Mouse (Mus musculus): ENCODE results near the gene Bace2. TPM values are rescaled to one million over a fixed set of nuclear protein-coding genes. Genes with fewer than 3 reads are reported as not detected.

The Bace2 gene
- polyA plus RNA-seq, 1 experiment from 2014 or later, result 55.0 TPM

DNA sequence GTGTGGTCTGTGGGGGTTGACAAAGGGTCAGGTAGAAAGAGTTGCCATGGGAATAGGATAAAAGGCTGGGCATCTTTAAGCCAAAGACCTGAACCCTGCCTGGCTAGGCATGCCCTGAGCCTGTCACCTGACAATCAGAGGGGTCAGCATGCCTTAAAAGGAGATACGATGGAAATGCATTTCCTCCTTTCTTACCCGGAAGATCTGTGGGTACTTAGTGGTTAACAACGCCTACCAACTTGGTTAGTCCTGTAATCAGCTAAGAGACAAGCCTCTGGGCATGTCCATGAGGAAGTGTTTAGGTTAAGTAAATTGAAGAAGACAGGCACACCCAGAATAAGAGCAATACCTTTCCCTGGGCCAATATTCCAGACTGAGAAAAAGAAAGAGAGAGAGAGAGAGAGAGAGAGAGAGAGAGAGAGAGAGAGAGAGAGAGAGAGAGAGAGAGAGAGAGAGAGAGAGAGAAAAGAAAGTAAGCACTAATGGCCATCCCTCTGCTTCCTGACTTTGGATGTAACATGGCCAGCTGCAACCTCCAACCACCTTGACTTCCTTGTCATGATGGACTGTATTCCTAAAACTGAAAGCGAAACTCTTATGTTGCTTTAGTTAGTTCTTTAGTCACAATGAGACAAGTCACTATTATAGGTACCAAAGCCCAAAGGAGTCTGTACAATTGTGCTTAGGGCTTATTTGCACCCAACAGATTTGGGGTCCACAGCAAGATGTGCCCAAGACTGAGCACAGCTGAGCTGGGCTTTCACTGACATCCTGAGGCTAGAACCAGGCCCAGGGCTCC is 111.7 kb downstream of the Bace2 start:
- no peak overlapping the region for H3K4me3 ChIP-seq
- H3K4me2 ChIP-seq, result no peak overlapping the region
- no peak overlapping the region for H3K27ac ChIP-seq (replicated peaks)
- peaks cover 6% of the 10 kb centered on the region; the same call in 1 of the 2 replicates for H3K27me3 ChIP-seq (replicated peaks)
- peaks cover 9% of the 10 kb centered on the region for H3K4me1 ChIP-seq
- H3K9ac ChIP-seq, result no peak overlapping the region
- no peaks in the 10 kb centered on the region for H3K9me3 ChIP-seq
- 77% methylated on average over 4 of the region's 4 CpGs for WGBS
- no peak for ATAC-seq (ENCODE audit: extremely low read depth, insufficient number of reproducible peaks, low FRiP score, low TSS enrichment)
- H3K36me3 ChIP-seq, result no peaks in the 10 kb centered on the region

GRCm38 (mm10) chr16:97474671-97475070 is 118.1 kb downstream of the Bace2 start:
- no peaks in the 10 kb centered on the region for H3K9me3 ChIP-seq
- no peak overlapping the region for H3K4me3 ChIP-seq
- no peak overlapping the region for H3K4me2 ChIP-seq
- no peaks in the 10 kb centered on the region for H3K36me3 ChIP-seq
- H3K27ac ChIP-seq (replicated peaks), result no peak overlapping the region
- peaks cover 6% of the 10 kb centered on the region; the same call in 1 of the 2 replicates for H3K27me3 ChIP-seq (replicated peaks)
- peaks cover 24% of the 10 kb centered on the region for H3K4me1 ChIP-seq
- WGBS, result 67% methylated on average over 2 of the region's 2 CpGs
- H3K9ac ChIP-seq, result no peak overlapping the region
- ATAC-seq (ENCODE audit: extremely low read depth, insufficient number of reproducible peaks, low FRiP score, low TSS enrichment), result no peak

DNA sequence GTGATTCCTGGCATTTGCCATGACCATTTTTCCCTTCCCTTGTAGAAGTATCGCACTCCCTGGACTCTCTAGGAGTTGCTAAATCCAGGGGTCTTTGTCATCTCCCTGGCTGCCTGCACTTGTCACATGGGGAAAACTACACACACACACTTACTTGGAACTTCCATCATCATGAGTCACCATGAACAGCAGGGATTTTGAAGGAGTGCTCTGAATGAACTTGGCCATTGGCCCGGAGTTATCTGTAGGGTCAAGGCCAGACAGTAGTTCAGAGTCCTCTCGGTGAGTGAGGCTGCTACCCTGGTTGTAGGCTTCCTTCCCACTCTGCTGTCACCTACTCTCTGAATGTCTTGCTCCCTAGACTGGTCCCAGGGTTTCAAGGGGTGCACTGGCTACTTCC is 119.0 kb downstream of the Bace2 start:
- Histone ChIP-seq H3K9me3 (no peaks in the 10 kb centered on the region), H3K9ac (no peak overlapping the region), H3K4me3 (no peak overlapping the region), H3K27me3 (replicated peaks) (peaks cover 6% of the 10 kb centered on the region; the same call in 1 of the 2 replicates), H3K36me3 (no peaks in the 10 kb centered on the region), H3K27ac (replicated peaks) (no peak overlapping the region; the same call in 1 of the 2 replicates), H3K4me2 (no peak overlapping the region), H3K4me1 (peaks cover 25% of the 10 kb centered on the region)
- no peak for ATAC-seq (ENCODE audit: extremely low read depth, insufficient number of reproducible peaks, low FRiP score, low TSS enrichment)
- 39% methylated on average over 3 of the region's 3 CpGs for WGBS

- Histone ChIP-seq H3K27me3 (replicated peaks) (peaks cover 6% of the 10 kb centered on the region; the same call in 1 of the 2 replicates), H3K4me2 (no peak overlapping the region), H3K27ac (replicated peaks) (no peak overlapping the region), H3K36me3 (no peaks in the 10 kb centered on the region), H3K9ac (no peak overlapping the region), H3K4me1 (peaks cover 20% of the 10 kb centered on the region), H3K4me3 (no peak overlapping the region), H3K9me3 (no peaks in the 10 kb centered on the region)
- 76% methylated on average over 1 of the region's 1 CpGs for WGBS
- ATAC-seq (ENCODE audit: extremely low read depth, insufficient number of reproducible peaks, low FRiP score, low TSS enrichment), result no peak
Measured at GRCm38 (mm10) chr16:97476524-97476923, 120.0 kb downstream of the Bace2 start.

DNA sequence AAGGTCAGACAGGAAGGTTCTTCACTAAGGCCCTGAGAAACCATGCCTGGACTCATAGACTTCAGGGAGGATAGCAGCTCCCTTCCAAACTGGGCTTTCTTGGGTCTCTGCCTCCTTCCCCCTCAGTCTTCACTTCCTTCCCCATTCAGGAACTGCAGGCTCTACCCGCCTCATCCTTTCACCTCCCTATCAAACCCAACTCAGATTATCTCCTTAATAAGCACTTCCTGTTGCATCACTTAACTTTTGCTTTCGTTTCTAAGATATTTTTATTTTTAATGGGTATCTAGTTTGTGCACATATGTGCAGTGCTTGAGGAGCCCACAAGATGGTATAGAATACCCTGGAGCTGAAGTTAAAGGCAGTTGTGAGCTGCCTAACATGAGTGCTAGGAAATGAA is 122.1 kb downstream of the Bace2 start:
- H3K4me2 ChIP-seq, result no peak overlapping the region
- peaks cover 20% of the 10 kb centered on the region for H3K4me1 ChIP-seq
- ATAC-seq (ENCODE audit: extremely low read depth, insufficient number of reproducible peaks, low FRiP score, low TSS enrichment), result no peak
- 50% methylated on average over 2 of the region's 2 CpGs for WGBS
- no peaks in the 10 kb centered on the region for H3K27me3 ChIP-seq (replicated peaks)
- H3K9ac ChIP-seq, result no peak overlapping the region
- H3K27ac ChIP-seq (replicated peaks), result no peak overlapping the region
- H3K9me3 ChIP-seq, result 0 out of 2 replicates have a peak, but pooled peaks cover 4% of the 10 kb centered on the region
- H3K4me3 ChIP-seq, result no peak overlapping the region
- no peaks in the 10 kb centered on the region for H3K36me3 ChIP-seq

DNA sequence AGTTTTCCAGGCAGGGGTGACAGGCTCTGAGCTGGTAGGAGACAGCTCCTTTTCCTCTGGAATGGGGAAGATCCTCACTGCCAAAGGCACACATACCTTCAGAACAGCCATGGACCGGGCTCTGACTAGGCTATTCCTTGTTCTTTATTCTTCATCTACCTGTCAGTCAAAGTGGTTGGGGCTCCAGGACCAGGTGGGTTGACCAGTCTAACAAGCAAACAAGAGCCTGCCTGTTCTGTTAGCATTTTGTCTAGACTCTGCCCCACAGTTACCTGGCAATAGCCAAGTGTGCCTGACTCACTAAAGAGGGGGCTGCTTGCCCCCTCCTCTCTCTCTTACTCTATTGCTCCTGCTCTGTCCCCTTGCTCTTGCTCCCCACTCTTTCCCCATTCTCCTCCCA is 135.8 kb downstream of the Bace2 start:
- 64% methylated on average over 1 of the region's 1 CpGs for WGBS
- Histone ChIP-seq H3K4me1 (no peaks in the 10 kb centered on the region), H3K9me3 (no peaks in the 10 kb centered on the region)

More for the DNA sequence above, 135.8 kb downstream of the Bace2 start:
- no peak overlapping the region for H3K27ac ChIP-seq (replicated peaks)
- H3K27me3 ChIP-seq (replicated peaks), result no peaks in the 10 kb centered on the region
- H3K36me3 ChIP-seq, result no peaks in the 10 kb centered on the region
- H3K4me3 ChIP-seq, result no peak overlapping the region
- H3K9ac ChIP-seq, result no peak overlapping the region
- no peak overlapping the region for H3K4me2 ChIP-seq
- no peak for ATAC-seq (ENCODE audit: extremely low read depth, insufficient number of reproducible peaks, low FRiP score, low TSS enrichment)

Other genes with a start within 250 kb of the Bace2 start
- not detected in 2 replicates for gene Dscam, start 186.0 kb upstream of the Bace2 start, polyA plus RNA-seq (2015; fragmentation: Nextera tagmentation; extraction: Ambion mirVana)
- gene Mx1, start 106.2 kb downstream of the Bace2 start, polyA plus RNA-seq (2015; fragmentation: Nextera tagmentation; extraction: Ambion mirVana), result 0.18 and 0.27 TPM in 2 replicates
- not detected in 2 replicates for gene Fam3b, start 158.1 kb downstream of the Bace2 start, polyA plus RNA-seq (2015; fragmentation: Nextera tagmentation; extraction: Ambion mirVana)

All from heart, embryonic 13.5 days (tissue).